Mouse (Mus musculus) kidney, adult 2 months (tissue): ENCODE results near the gene Mmd.

Experiments
- CTCF ChIP-seq: fragments of 200-500 bp; conservative IDR thresholded peaks from 2 replicates; pipeline ENCODE4 v1.5.1; 2011; ENCODE audit warnings: low read depth, mild to moderate bottlenecking, control low read depth, low read length, moderate library complexity, mixed read lengths; ENCODE audit not compliant: insufficient read depth, insufficient read length
- POLR2A ChIP-seq: fragments of 200-500 bp; IDR thresholded peaks from one replicate; pipeline ENCODE4 v1.6.1; 2011; ENCODE audit warnings: low read depth, low read length, control low read depth

- TF ChIP-seq CTCF (no peak), POLR2A (no peak)
Measured at GRCm38 (mm10) chr11:90235221-90235620, 14.0 kb upstream of the Mmd start.
